Comparison of ENCODE assay signal across 8 mouse cellular contexts in genomic region chr9:14089791-14090256, GRCm38 (mm10).
A peak's percentile ranks its signal among the peaks of the same experiment; 100 is the strongest.
DNase-seq lines count a peak whose midpoint lies in the region; ATAC-seq lines count a peak whose summit lies in the region.

No protein-coding gene starts in this region.

- H3K36me3 ChIP-seq in lung, embryonic 16.5 days (ENCODE audit: control insufficient read depth, insufficient read depth, low read length): no peaks in the 10 kb centered on the region
- no peaks in the 10 kb centered on the region for H3K36me3 ChIP-seq in heart, embryonic 12.5 days
- H3K36me3 ChIP-seq in neural tube, embryonic 15.5 days: no peaks in the 10 kb centered on the region

- DNase-seq in lung, postnatal 36 days: no peak
- DNase-seq in cerebellum, adult 9-10 months: peak; percentile 11
- peak; percentile 17 to 39 for DNase-seq in kidney, postnatal 4 days
- no peak for DNase-seq in thymus, postnatal 14 days

- WGBS in lung, embryonic 16.5 days: 46% methylated on average over 8 of the region's 8 CpGs
- WGBS in heart, embryonic 12.5 days: 47% methylated on average over 8 of the region's 8 CpGs
- 41% methylated on average over 8 of the region's 8 CpGs for WGBS in neural tube, embryonic 15.5 days

- no peak overlapping the region for H3K4me3 ChIP-seq in lung, embryonic 16.5 days (ENCODE audit: low read length)
- no peak overlapping the region for H3K4me3 ChIP-seq in heart, embryonic 12.5 days
- H3K4me3 ChIP-seq in neural tube, embryonic 15.5 days (replicated peaks): no peak overlapping the region

- no peak overlapping the region for H3K4me2 ChIP-seq in lung, embryonic 16.5 days (ENCODE audit: low read depth, low read length)
- H3K4me2 ChIP-seq in heart, embryonic 12.5 days: no peak overlapping the region
- no peak overlapping the region for H3K4me2 ChIP-seq in neural tube, embryonic 15.5 days

- H3K9me3 ChIP-seq in lung, embryonic 16.5 days (ENCODE audit: control insufficient read depth, low read length): no peaks in the 10 kb centered on the region
- H3K9me3 ChIP-seq in heart, embryonic 12.5 days (replicated peaks): no peaks in the 10 kb centered on the region
- H3K9me3 ChIP-seq in neural tube, embryonic 15.5 days (replicated peaks): no peaks in the 10 kb centered on the region

- no peaks in the 10 kb centered on the region for H3K27me3 ChIP-seq in lung, embryonic 16.5 days (ENCODE audit: control insufficient read depth, insufficient read depth, low read depth, low read length)
- H3K27me3 ChIP-seq in heart, embryonic 12.5 days (replicated peaks): no peaks in the 10 kb centered on the region
- H3K27me3 ChIP-seq in neural tube, embryonic 15.5 days (replicated peaks): no peaks in the 10 kb centered on the region

- H3K27ac ChIP-seq in lung, embryonic 16.5 days (ENCODE audit: low read length): no peak overlapping the region; the same call in 1 of the 2 replicates
- peak overlapping the region; percentile 12; the same call in 1 of the 2 replicates for H3K27ac ChIP-seq in heart, embryonic 12.5 days (ENCODE audit: poor library complexity, severe bottlenecking)
- H3K27ac ChIP-seq in neural tube, embryonic 15.5 days (replicated peaks): no peak overlapping the region

- peaks cover 12% of the 10 kb centered on the region for H3K4me1 ChIP-seq in lung, embryonic 16.5 days (replicated peaks; ENCODE audit: control insufficient read depth, insufficient read depth, low read length)
- H3K4me1 ChIP-seq in heart, embryonic 12.5 days (replicated peaks): peaks cover 25% of the 10 kb centered on the region
- no peaks in the 10 kb centered on the region for H3K4me1 ChIP-seq in neural tube, embryonic 15.5 days

- no peak overlapping the region for H3K9ac ChIP-seq in lung, embryonic 16.5 days (ENCODE audit: low read length)
- no peak overlapping the region for H3K9ac ChIP-seq in heart, embryonic 12.5 days
- H3K9ac ChIP-seq in neural tube, embryonic 15.5 days (replicated peaks): no peak overlapping the region

- ATAC-seq in lung, embryonic 16.5 days (ENCODE audit: low read depth): peak; percentile 75
- ATAC-seq in heart, embryonic 12.5 days (ENCODE audit: insufficient number of reproducible peaks, low FRiP score): 0 out of 2 replicates have a peak, but pooled peaks have one; percentile 65
- ATAC-seq in neural tube, embryonic 15.5 days (ENCODE audit: low FRiP score): peak; percentile 45
- ATAC-seq in erythroblast, adult 5-6 weeks (replicated peaks; ENCODE audit: low FRiP score, poor library complexity, severe bottlenecking): no peak

Comparison
In these comparisons a context has a peak if more than half of its experiments do, and no peak if none do; other contexts are left out.
1. DNase-seq: peak in cerebellum, adult 9-10 months (single experiment) and kidney, postnatal 4 days (2 of 2); none in lung, postnatal 36 days (single experiment) and thymus, postnatal 14 days (single experiment).